Mouse (Mus musculus) hindbrain, postnatal 0 days (tissue): ENCODE results near the gene Rnf31. TPM values are rescaled to one million over a fixed set of nuclear protein-coding genes. Genes with fewer than 3 reads are reported as not detected.

ENCODE experiments used
- ATAC-seq: fragments of 200-750 bp; cut with Nextera tagmentation; 2 replicates; pipeline ENCODE4 v1.8.0; 2017; ENCODE audit warnings: mild to moderate bottlenecking, moderate TSS enrichment, moderate library complexity
- DNase-seq: peaks from one replicate; pipeline ENCODE4 v3.0.0-alpha.2; 2015; ENCODE audit warnings: low spot score
- H3K27ac ChIP-seq: fragments of 300-500 bp; sonication (generic); 2 replicates; pipeline ENCODE4 v1.5.1; 2014; ENCODE audit warnings: mild to moderate bottlenecking
- H3K27me3 ChIP-seq: fragments of 300-500 bp; sonication (generic); 2 replicates; pipeline ENCODE4 v1.6.1; 2014; ENCODE audit warnings: low read length, mixed read lengths; ENCODE audit not compliant: insufficient read depth
- H3K36me3 ChIP-seq: fragments of 300-500 bp; sonication (generic); 2 replicates; pipeline ENCODE4 v1.6.1; 2014; ENCODE audit warnings: low read length, mixed read lengths; ENCODE audit not compliant: insufficient read depth
- H3K4me1 ChIP-seq: fragments of 300-500 bp; sonication (generic); 2 replicates; pipeline ENCODE4 v1.6.1; 2014; ENCODE audit warnings: antibody characterized with exemption, low read length, mixed read lengths; ENCODE audit not compliant: insufficient read depth
- H3K4me2 ChIP-seq: fragments of 300-500 bp; sonication (generic); 2 replicates; pipeline ENCODE4 v1.6.1; 2014; ENCODE audit warnings: low read depth, mild to moderate bottlenecking, low read length, moderate library complexity, mixed read lengths
- H3K4me3 ChIP-seq: fragments of 300-500 bp; sonication (generic); 2 replicates; pipeline ENCODE4 v1.5.1; 2014; ENCODE audit warnings: low read length
- H3K9ac ChIP-seq: fragments of 300-500 bp; sonication (generic); replicated peaks from 2 replicates; pipeline ENCODE4 v1.6.1; 2014; ENCODE audit warnings: mild to moderate bottlenecking, low read length, moderate library complexity, mixed read lengths
- H3K9me3 ChIP-seq: fragments of 300-500 bp; sonication (generic); 2 replicates; pipeline ENCODE4 v1.6.1; 2016; ENCODE audit warnings: low read length, mixed read lengths
- CTCF ChIP-seq: IDR thresholded peaks from 2 replicates; pipeline ENCODE4 v1.5.1; 2016; ENCODE audit warnings: antibody characterized with exemption, control low read depth, low read depth
- WGBS: fragments of 180-500 bp; shearing (Covaris S2); extraction: QIAGEN DNeasy Blood & Tissue Kit; methylation state at CpG from one replicate; pipeline ENCODE4 v1.1.7; 2014; 5-methylcytosine and 5-hydroxymethylcytosine counted together
- polyA plus RNA-seq: library from polyadenylated mRNA; unstranded; fragments of >200 nt; fragmentation: Nextera tagmentation; extraction: Ambion mirVana; gene quantifications from 2 replicates; pipeline ENCODE4 v1.2.1, GENCODE M21; 2015
- total RNA-seq: library from RNA; depleted of rRNA; stranded (reverse); fragments of >200 nt; gene quantifications from 2 replicates; pipeline ENCODE4 v1.2.3, GENCODE M21; 2014

The Rnf31 gene
- total and polyA plus RNA-seq, 2 experiments from 2014 or later, result 21.2 to 25.5 TPM

GRCm38 (mm10) chr14:55555788-55556187 is 35.7 kb upstream of the Rnf31 start:
- DNase-seq, result no peak
- Histone ChIP-seq H3K4me3 (no peak overlapping the region), H3K27me3 (no peaks in the 10 kb centered on the region), H3K4me1 (no peaks in the 10 kb centered on the region), H3K9me3 (no peaks in the 10 kb centered on the region), H3K9ac (no peak overlapping the region), H3K27ac (no peak overlapping the region), H3K36me3 (no peaks in the 10 kb centered on the region), H3K4me2 (no peak overlapping the region)
- WGBS, result 84% methylated on average over 3 of the region's 3 CpGs
- ATAC-seq, result no peak
- no peak for TF ChIP-seq CTCF

DNA sequence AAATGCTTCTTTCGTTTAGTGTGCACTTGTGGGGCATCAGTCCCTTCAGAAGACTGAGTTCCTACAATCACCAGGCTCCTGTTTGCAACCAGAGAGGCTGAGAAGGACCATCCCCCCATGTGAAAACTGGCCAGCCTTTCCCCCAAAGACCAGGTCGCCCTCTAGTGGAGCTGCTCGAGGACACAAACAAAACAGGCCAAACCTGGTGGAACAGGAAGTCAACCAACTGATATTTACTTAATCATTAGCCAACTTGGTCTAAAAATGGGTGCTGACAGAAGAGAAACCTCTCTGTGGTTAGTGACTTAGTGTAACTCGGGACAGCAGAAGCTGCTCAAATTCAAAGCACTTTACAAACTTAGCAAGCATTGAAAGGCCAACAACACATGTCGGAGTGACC is 34.5 kb upstream of the Rnf31 start:
- DNase-seq (peak; percentile 83), ATAC-seq (no peak)
- H3K4me3 ChIP-seq, result no peak overlapping the region
- TF ChIP-seq CTCF, result peak; percentile 87
- no peaks in the 10 kb centered on the region for H3K9me3 ChIP-seq
- no peaks in the 10 kb centered on the region for H3K36me3 ChIP-seq
- H3K4me2 ChIP-seq, result no peak overlapping the region
- H3K4me1 ChIP-seq, result peaks cover 11% of the 10 kb centered on the region
- H3K27me3 ChIP-seq, result no peaks in the 10 kb centered on the region
- 31% methylated on average over 5 of the region's 5 CpGs for WGBS
- no peak overlapping the region for H3K9ac ChIP-seq
- no peak overlapping the region for H3K27ac ChIP-seq

DNA sequence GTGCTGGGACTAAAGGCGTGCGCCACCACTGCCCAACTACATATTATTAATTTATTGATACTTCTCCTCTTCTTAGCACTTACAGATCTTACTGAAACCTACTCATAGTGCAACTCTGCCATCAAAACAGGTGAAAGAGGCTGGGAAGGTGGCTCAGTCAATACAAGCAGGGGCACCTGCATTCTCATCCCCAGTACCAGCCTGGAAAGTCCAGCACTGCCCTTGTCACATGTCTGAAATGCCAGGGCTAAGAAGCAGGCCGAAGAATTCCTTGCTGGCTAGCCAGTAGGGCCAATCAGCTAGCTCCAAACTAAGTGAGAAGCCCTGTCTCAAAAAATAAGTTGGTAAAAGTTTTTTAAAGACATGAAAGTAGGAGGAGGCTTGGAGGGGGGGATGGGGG is 33.9 kb upstream of the Rnf31 start:
- no peak overlapping the region for H3K9ac ChIP-seq
- no peak overlapping the region for H3K4me2 ChIP-seq
- no peaks in the 10 kb centered on the region for H3K36me3 ChIP-seq
- no peak for TF ChIP-seq CTCF
- H3K4me1 ChIP-seq, result peaks cover 15% of the 10 kb centered on the region
- no peaks in the 10 kb centered on the region for H3K9me3 ChIP-seq
- no peak overlapping the region for H3K4me3 ChIP-seq
- H3K27me3 ChIP-seq, result no peaks in the 10 kb centered on the region
- DNase-seq (no peak), ATAC-seq (no peak)
- WGBS, result 91% methylated on average over 3 of the region's 3 CpGs
- H3K27ac ChIP-seq, result no peak overlapping the region

- peak overlapping the region; percentile 67 for H3K9ac ChIP-seq
- 57% methylated on average over 6 of the region's 6 CpGs for WGBS
- ATAC-seq, result no peak
These were observed 32.6 kb upstream of the Rnf31 start for GRCm38 (mm10) chr14:55558740-55559448.

DNA sequence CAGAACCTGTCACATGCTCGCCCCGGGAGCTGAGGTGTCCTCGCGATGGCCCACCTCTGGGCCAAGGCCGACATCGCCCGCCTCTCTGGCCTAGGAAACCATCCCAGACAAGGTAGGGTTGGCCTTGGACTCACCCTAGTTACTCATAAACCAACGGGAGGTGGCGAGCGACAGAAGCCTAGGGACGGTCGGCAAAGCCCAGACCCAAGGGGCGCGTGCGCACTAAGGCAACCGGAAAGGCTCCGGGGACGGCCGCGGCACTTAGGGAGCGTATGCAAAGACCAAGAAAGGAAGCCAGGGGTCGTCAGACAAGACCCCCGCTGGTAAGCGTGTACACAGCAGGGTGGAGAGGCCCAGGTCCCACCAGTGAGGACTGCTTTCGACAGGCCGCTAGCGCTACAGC is 31.7 kb upstream of the Rnf31 start, which contains the start of gene Dcaf11:
Gene Dcaf11 (plus strand): TSS at position 208 of the 403 bp plus-strand sequence.
- Histone ChIP-seq H3K9ac (peak within 1 kb of the TSS; percentile 67), H3K4me2 (peak within 1 kb of the TSS; percentile 97), H3K9me3 (no peaks in the 10 kb centered on the region), H3K4me3 (peak within 1 kb of the TSS; percentile 60), H3K27me3 (no peaks in the 10 kb centered on the region), H3K4me1 (peaks cover 15% of the 10 kb centered on the region), H3K27ac (peak within 1 kb of the TSS; percentile 99), H3K36me3 (peaks cover 12% of the 10 kb centered on the region)
- DNase-seq (peak; percentile 97), ATAC-seq (peak; percentile 75)
- TF ChIP-seq CTCF, result peak; percentile 55
- 0% methylated on average over 27 of the region's 27 CpGs for WGBS

More at GRCm38 (mm10) chr14:55558740-55559448, 32.6 kb upstream of the Rnf31 start:
- H3K9me3 ChIP-seq, result no peaks in the 10 kb centered on the region
- H3K36me3 ChIP-seq, result peaks cover 3% of the 10 kb centered on the region
- H3K27me3 ChIP-seq, result no peaks in the 10 kb centered on the region
- peak overlapping the region; percentile 97 for H3K4me2 ChIP-seq
- no peak for TF ChIP-seq CTCF
- H3K4me3 ChIP-seq, result peak overlapping the region; percentile 60
- no peak for DNase-seq
- H3K4me1 ChIP-seq, result peaks cover 15% of the 10 kb centered on the region
- peak overlapping the region; percentile 99 for H3K27ac ChIP-seq

- Histone ChIP-seq H3K4me3 (peak within 1 kb of the TSS; percentile 60), H3K9me3 (no peaks in the 10 kb centered on the region), H3K9ac (peak within 1 kb of the TSS; percentile 67), H3K27me3 (no peaks in the 10 kb centered on the region), H3K4me2 (peak within 1 kb of the TSS; percentile 97), H3K27ac (peak within 1 kb of the TSS; percentile 99), H3K4me1 (peaks cover 15% of the 10 kb centered on the region), H3K36me3 (peaks cover 17% of the 10 kb centered on the region)
- DNase-seq (peak; percentile 99), ATAC-seq (peak; percentile 97)
- TF ChIP-seq CTCF, result peak; percentile 36
- WGBS, result under 1% methylated on average over 51 of the region's 51 CpGs
These were observed 31.1 kb upstream of the Rnf31 start, which contains the start of gene A730061H03Rik for GRCm38 (mm10) chr14:55560202-55561073. Gene A730061H03Rik, minus strand, starts transcription at chr14:55560406.
